8 mouse cellular contexts compared by ENCODE assay signal in the genomic region with DNA sequence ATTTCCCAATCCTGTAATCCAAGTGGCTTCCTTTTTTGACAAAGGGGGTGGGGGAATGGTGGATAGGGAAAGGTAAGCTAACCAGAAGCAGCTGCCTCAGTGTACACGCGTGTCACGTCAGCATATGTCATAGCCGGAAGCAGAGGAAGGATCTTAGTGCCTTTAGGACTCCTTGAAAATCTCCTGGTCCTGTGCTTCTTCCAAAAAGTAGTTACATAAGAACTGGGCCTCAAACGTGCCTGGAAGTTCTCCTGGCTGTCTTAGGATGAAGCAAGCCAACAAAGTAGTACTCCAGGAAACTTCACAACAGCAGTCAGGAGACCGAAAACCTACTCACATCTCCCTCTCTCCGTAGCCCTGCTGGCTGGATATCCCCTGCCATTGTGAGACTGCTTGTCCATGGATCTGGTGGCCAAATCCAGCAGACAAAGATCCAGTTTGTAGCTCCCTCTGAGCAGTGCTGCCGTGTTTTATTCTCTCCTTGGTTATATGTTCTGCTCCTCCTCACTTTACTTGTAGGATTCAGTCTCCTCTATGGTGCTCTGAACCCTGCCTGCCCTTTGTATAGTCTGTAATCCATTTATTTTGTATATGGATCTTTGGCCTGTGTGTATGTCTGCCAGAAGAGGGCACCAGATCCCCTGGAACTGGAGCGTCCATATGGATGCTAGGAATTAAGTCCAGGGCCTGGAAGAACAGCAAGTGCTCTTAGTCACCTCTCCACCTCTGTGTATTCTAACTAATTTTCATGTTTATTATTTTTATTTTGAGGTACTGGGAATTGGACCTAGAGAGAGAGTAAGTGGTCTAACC. TPM values are rescaled to one million over a fixed set of nuclear protein-coding genes. Genes with fewer than 3 reads are reported as not detected.
DNase-seq lines count a peak whose midpoint lies in the region; ATAC-seq lines count a peak whose summit lies in the region.

No protein-coding gene starts in this region.

- 75% methylated on average over 9 of the region's 9 CpGs for WGBS in forebrain, embryonic 13.5 days
- 76% methylated on average over 9 of the region's 9 CpGs for WGBS in intestine, embryonic 14.5 days
- WGBS in limb, embryonic 13.5 days = 76% methylated on average over 9 of the region's 9 CpGs

- no peak overlapping the region for H3K9ac ChIP-seq in forebrain, embryonic 13.5 days
- H3K9ac ChIP-seq in intestine, embryonic 14.5 days (ENCODE audit: low read length) = no peak overlapping the region
- H3K9ac ChIP-seq in limb, embryonic 13.5 days = no peak overlapping the region

- no peaks in the 10 kb centered on the region for H3K9me3 ChIP-seq in forebrain, embryonic 13.5 days (replicated peaks)
- no peaks in the 10 kb centered on the region for H3K9me3 ChIP-seq in intestine, embryonic 14.5 days (ENCODE audit: control insufficient read depth, low read length)
- H3K9me3 ChIP-seq in limb, embryonic 13.5 days = no peaks in the 10 kb centered on the region

- ATAC-seq in forebrain, embryonic 13.5 days = peak; percentile 77
- peak; percentile 68; the same call in 1 of the 2 replicates for ATAC-seq in intestine, embryonic 14.5 days (replicated peaks; ENCODE audit: low FRiP score, low TSS enrichment, low read depth)
- ATAC-seq in limb, embryonic 13.5 days (ENCODE audit: low FRiP score, low read depth) = peak; percentile 73
- ATAC-seq in megakaryocyte, adult 5-6 weeks (ENCODE audit: poor library complexity, severe bottlenecking) = no peak

- no peak overlapping the region for H3K4me2 ChIP-seq in forebrain, embryonic 13.5 days
- H3K4me2 ChIP-seq in intestine, embryonic 14.5 days (ENCODE audit: low read length) = no peak overlapping the region
- H3K4me2 ChIP-seq in limb, embryonic 13.5 days (replicated peaks) = no peak overlapping the region

- intact Hi-C loops in heart, postnatal 25 days (cut with DNase I) = loop anchor here (2.0 to 10.0 kb wide), 2 partner anchors 186 to 502 kb away; no protein-coding TSS in a partner anchor

- no peak overlapping the region for H3K27ac ChIP-seq in forebrain, embryonic 13.5 days
- H3K27ac ChIP-seq in intestine, embryonic 14.5 days (ENCODE audit: low read depth) = no peak overlapping the region
- H3K27ac ChIP-seq in limb, embryonic 13.5 days = no peak overlapping the region

- H3K4me3 ChIP-seq in forebrain, embryonic 13.5 days = no peak overlapping the region
- H3K4me3 ChIP-seq in intestine, embryonic 14.5 days (ENCODE audit: low read depth, low read length) = no peak overlapping the region
- no peak overlapping the region for H3K4me3 ChIP-seq in limb, embryonic 13.5 days

- H3K27me3 ChIP-seq in forebrain, embryonic 13.5 days = no peaks in the 10 kb centered on the region
- no peaks in the 10 kb centered on the region for H3K27me3 ChIP-seq in intestine, embryonic 14.5 days (replicated peaks; ENCODE audit: control insufficient read depth, insufficient read depth, low read length)
- H3K27me3 ChIP-seq in limb, embryonic 13.5 days = no peaks in the 10 kb centered on the region

- peak; percentile 18 to 51 for DNase-seq in heart, adult 18-20 months
- DNase-seq in heart, postnatal 25 days (ENCODE audit: low spot score) = no peak
- DNase-seq in brain, adult 2 months (ENCODE audit: low read depth, low spot score) = peak; percentile 74
- peak; percentile 62 for DNase-seq in intestine, embryonic 14.5 days (ENCODE audit: low spot score)
- peak; percentile 54 for DNase-seq in neural tube, embryonic 10.5 days (ENCODE audit: extremely low spot score, low spot score)

- H3K4me1 ChIP-seq in forebrain, embryonic 13.5 days = no peaks in the 10 kb centered on the region
- H3K4me1 ChIP-seq in intestine, embryonic 14.5 days (replicated peaks; ENCODE audit: control insufficient read depth, insufficient read depth, low read length) = no peaks in the 10 kb centered on the region
- no peaks in the 10 kb centered on the region for H3K4me1 ChIP-seq in limb, embryonic 13.5 days

- H3K36me3 ChIP-seq in forebrain, embryonic 13.5 days (ENCODE audit: poor library complexity, severe bottlenecking) = peaks cover 47% of the 10 kb centered on the region
- H3K36me3 ChIP-seq in intestine, embryonic 14.5 days (ENCODE audit: control insufficient read depth, insufficient read depth, low read length) = peaks cover 28% of the 10 kb centered on the region
- H3K36me3 ChIP-seq in limb, embryonic 13.5 days = peaks cover 43% of the 10 kb centered on the region

RNA-seq across cellular contexts. Expression of a gene that starts 12.4 kb away (rescaled TPM):
- total RNA-seq in heart, adult 18-20 months (2021) = 10 to 100 TPM; 66.3 to 67.3 TPM
- total RNA-seq in heart, postnatal 25 days (2021) = 10 to 100 TPM; 60.3 to 69.7 TPM
- polyA plus RNA-seq in forebrain, embryonic 13.5 days (2015; fragmentation: Nextera tagmentation; extraction: Ambion mirVana) = 186 and 204 TPM in 2 replicates
- polyA plus RNA-seq in intestine, embryonic 14.5 days (2014; fragmentation: Nextera tagmentation; extraction: Ambion mirVana) = 150 and 152 TPM in 2 replicates
- 165 and 170 TPM in 2 replicates for polyA plus RNA-seq in limb, embryonic 13.5 days (2015; fragmentation: Nextera tagmentation; extraction: Ambion mirVana)
- 232 and 247 TPM in 2 replicates for total RNA-seq in megakaryocyte, adult 5-6 weeks (2015)
- total RNA-seq in megakaryocyte, adult 5-6 weeks (2017) = 323 and 364 TPM in 2 replicates

RNA-seq across cellular contexts. Expression of a gene that starts 12.6 kb away (rescaled TPM):
- total RNA-seq in heart, adult 18-20 months (2021) = not detected
- total RNA-seq in heart, postnatal 25 days (2021) = not detected
- polyA plus RNA-seq in forebrain, embryonic 13.5 days (2015; fragmentation: Nextera tagmentation; extraction: Ambion mirVana) = 0.21 and 0.37 TPM in 2 replicates
- polyA plus RNA-seq in intestine, embryonic 14.5 days (2014; fragmentation: Nextera tagmentation; extraction: Ambion mirVana) = 0.34 and 0.58 TPM in 2 replicates
- polyA plus RNA-seq in limb, embryonic 13.5 days (2015; fragmentation: Nextera tagmentation; extraction: Ambion mirVana) = 0.42 and 0.55 TPM in 2 replicates
- not detected in 2 replicates for total RNA-seq in megakaryocyte, adult 5-6 weeks (2015)
- total RNA-seq in megakaryocyte, adult 5-6 weeks (2017) = 0.18 TPM in 1 of 2 replicates, not detected in the other
